Mouse (Mus musculus) midbrain, embryonic 15.5 days (tissue): Measurements from ENCODE around the gene Pkd1l1. TPM values are rescaled to one million over a fixed set of nuclear protein-coding genes. Genes with fewer than 3 reads are reported as not detected.

Experiments used
- ATAC-seq: fragments of 200-750 bp; cut with Nextera tagmentation; replicated peaks from 2 replicates; pipeline ENCODE4 v1.8.0; 2017; ENCODE audit warnings: moderate TSS enrichment
- H3K27ac ChIP-seq: fragments of 300-500 bp; sonication (generic); 2 replicates; pipeline ENCODE4 v1.5.1; 2015; ENCODE audit warnings: mild to moderate bottlenecking, inconsistent platforms
- H3K27me3 ChIP-seq: fragments of 300-500 bp; sonication (generic); replicated peaks from 2 replicates; pipeline ENCODE4 v1.6.1; 2015; ENCODE audit warnings: inconsistent platforms
- H3K36me3 ChIP-seq: fragments of 300-500 bp; sonication (generic); replicated peaks from 2 replicates; pipeline ENCODE4 v1.6.1; 2015; ENCODE audit warnings: inconsistent platforms
- H3K4me1 ChIP-seq: fragments of 300-500 bp; sonication (generic); 2 replicates; pipeline ENCODE4 v1.6.1; 2015; ENCODE audit warnings: inconsistent platforms
- H3K4me2 ChIP-seq: fragments of 300-500 bp; sonication (generic); 2 replicates; pipeline ENCODE4 v1.6.1; 2015; ENCODE audit warnings: inconsistent platforms, mild to moderate bottlenecking, moderate library complexity
- H3K4me3 ChIP-seq: fragments of 300-500 bp; sonication (generic); 2 replicates; pipeline ENCODE4 v1.5.1; 2015; ENCODE audit warnings: mild to moderate bottlenecking, inconsistent platforms
- H3K9ac ChIP-seq: fragments of 300-500 bp; sonication (generic); 2 replicates; pipeline ENCODE4 v1.6.1; 2015; ENCODE audit warnings: mild to moderate bottlenecking, inconsistent platforms
- H3K9me3 ChIP-seq: fragments of 300-500 bp; sonication (generic); 2 replicates; pipeline ENCODE4 v1.6.1; 2016; ENCODE audit warnings: inconsistent platforms
- WGBS: fragments of 180-500 bp; shearing (Covaris S2); methylation state at CpG from one replicate; pipeline ENCODE4 v1.1.7; 2015; ENCODE audit warnings: mixed read lengths; 5-methylcytosine and 5-hydroxymethylcytosine counted together
- polyA plus RNA-seq: library from polyadenylated mRNA; unstranded; fragments of >200 nt; fragmentation: Nextera tagmentation; extraction: Ambion mirVana; gene quantifications from 2 replicates; pipeline ENCODE4 v1.2.1, GENCODE M21; 2015

The Pkd1l1 gene
- polyA plus RNA-seq, 1 experiment from 2014 or later, result 0.27 TPM

DNA sequence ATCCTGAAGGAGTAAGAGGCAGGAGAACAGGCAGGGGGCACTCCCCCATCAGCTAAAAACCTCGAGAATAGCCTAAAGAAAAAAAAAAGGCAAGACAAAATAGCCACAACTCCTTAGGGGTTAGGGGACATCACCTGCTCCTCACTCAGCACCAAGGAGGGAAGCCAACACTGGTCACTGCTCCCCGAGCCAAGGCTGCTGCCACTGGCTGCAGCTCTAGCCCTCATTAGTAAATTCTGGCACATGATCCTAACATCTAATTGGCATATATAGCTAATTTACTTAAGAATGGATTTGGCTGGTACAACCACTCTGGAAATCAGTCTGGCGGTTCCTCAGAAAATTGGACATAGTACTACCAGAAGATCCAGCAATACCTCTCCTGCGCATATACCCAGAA is 166.1 kb downstream of the Pkd1l1 start:
- no peaks in the 10 kb centered on the region for H3K36me3 ChIP-seq
- no peak for ATAC-seq
- no peak overlapping the region for H3K4me2 ChIP-seq
- WGBS, result 73% methylated on average over 4 of the region's 4 CpGs
- H3K9me3 ChIP-seq, result no peaks in the 10 kb centered on the region
- H3K4me3 ChIP-seq, result no peak overlapping the region
- no peak overlapping the region for H3K27ac ChIP-seq
- H3K9ac ChIP-seq, result no peak overlapping the region
- H3K27me3 ChIP-seq, result no peaks in the 10 kb centered on the region
- no peaks in the 10 kb centered on the region for H3K4me1 ChIP-seq

DNA sequence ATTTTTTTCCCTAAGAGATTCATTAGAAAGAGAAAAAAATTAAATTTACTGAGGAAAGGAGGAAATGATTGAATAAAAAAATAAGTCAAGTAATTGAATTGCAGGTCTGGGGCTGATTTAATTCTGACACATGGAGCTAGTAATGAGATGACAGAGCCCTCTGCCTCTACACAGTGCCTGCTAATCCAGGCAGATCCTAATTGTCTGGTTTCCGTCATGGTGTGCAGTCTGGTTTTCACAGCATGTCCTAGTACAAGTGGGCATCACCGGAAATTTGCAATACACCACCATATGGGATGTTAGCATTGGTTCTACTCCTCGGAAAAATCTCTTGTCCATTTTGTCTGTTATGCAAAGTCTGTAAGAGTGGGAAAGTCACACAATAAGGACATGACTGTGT is 168.9 kb downstream of the Pkd1l1 start:
- WGBS, result 78% methylated on average over 3 of the region's 3 CpGs
- 0 out of 2 replicates have a peak, but pooled peaks have one; percentile 48 for ATAC-seq
- Histone ChIP-seq H3K9me3 (no peaks in the 10 kb centered on the region), H3K4me2 (no peak overlapping the region), H3K4me1 (no peaks in the 10 kb centered on the region), H3K27ac (no peak overlapping the region), H3K36me3 (no peaks in the 10 kb centered on the region), H3K4me3 (no peak overlapping the region), H3K27me3 (no peaks in the 10 kb centered on the region), H3K9ac (no peak overlapping the region)

DNA sequence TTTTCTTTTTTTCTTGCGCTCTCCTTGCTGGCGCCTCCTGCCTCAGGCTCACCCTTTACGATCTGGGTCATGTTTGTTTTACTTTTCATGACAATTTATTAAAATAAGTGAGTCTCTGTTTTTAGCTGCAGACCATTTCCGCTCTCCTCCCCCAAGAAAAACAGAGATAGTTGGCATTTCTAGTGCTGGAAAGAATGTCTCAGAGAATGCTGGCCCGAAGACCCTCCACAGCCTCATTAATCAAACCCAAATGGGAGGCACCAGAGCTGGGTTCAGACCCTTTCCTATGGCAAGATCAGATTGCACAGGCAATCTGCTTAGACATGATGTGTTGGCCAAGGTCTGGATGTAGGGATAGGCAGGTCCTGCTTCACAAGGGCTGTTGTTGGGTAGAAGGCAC is 175.6 kb downstream of the Pkd1l1 start:
- no peaks in the 10 kb centered on the region for H3K36me3 ChIP-seq
- H3K4me1 ChIP-seq, result no peaks in the 10 kb centered on the region
- no peak overlapping the region for H3K9ac ChIP-seq
- H3K4me3 ChIP-seq, result no peak overlapping the region
- ATAC-seq, result no peak
- H3K27ac ChIP-seq, result no peak overlapping the region
- H3K27me3 ChIP-seq, result no peaks in the 10 kb centered on the region
- 83% methylated on average over 5 of the region's 5 CpGs for WGBS
- no peak overlapping the region for H3K4me2 ChIP-seq
- no peaks in the 10 kb centered on the region for H3K9me3 ChIP-seq

DNA sequence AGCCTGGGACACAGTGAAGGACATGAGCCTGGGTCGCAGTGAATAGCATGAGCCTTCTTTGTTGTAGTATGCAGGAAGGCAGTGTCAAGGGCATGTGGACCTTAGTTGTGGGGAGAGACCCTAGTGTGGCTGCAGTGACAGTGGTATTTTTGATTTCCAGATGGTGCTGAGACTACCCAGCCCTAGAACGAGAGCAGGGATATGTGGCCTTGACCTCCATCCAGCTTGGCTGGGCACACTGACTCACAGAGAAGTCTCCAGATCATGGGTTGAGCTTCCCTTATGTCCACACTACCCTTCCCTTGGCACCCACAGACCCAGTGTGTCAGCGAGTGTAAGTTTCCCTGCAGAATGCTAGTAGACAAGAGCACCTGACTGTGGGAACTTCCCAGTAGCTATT is 178.0 kb downstream of the Pkd1l1 start:
- H3K4me1 ChIP-seq, result no peaks in the 10 kb centered on the region
- no peaks in the 10 kb centered on the region for H3K27me3 ChIP-seq
- ATAC-seq, result no peak
- H3K27ac ChIP-seq, result no peak overlapping the region
- no peaks in the 10 kb centered on the region for H3K9me3 ChIP-seq
- H3K9ac ChIP-seq, result no peak overlapping the region
- H3K4me2 ChIP-seq, result no peak overlapping the region
- no peaks in the 10 kb centered on the region for H3K36me3 ChIP-seq
- 95% methylated on average over 3 of the region's 3 CpGs for WGBS
- H3K4me3 ChIP-seq, result no peak overlapping the region

DNA sequence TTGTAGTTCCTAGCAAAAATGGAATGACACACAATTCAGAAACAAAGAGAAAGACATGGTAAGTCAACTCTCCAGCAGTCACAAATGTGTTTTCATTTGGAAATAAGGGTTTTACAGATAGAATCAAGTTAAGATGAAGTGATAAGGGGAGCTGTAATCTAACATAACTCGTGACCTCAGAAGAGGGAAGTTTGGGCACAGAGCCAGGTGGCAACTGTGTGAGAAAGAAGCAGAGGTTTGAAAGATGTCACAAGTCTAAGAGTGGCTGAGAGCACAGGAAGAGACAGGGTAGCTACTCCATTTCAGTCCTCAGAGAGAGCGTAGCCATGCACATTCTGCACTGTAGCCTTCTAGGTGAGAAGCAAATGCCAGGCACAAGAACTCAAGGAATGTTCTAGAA is 180.9 kb downstream of the Pkd1l1 start:
- 81% methylated on average over 2 of the region's 2 CpGs for WGBS
- Histone ChIP-seq H3K4me3 (no peak overlapping the region), H3K4me2 (no peak overlapping the region), H3K4me1 (no peaks in the 10 kb centered on the region), H3K36me3 (no peaks in the 10 kb centered on the region), H3K9me3 (no peaks in the 10 kb centered on the region), H3K9ac (no peak overlapping the region), H3K27ac (no peak overlapping the region), H3K27me3 (no peaks in the 10 kb centered on the region)
- ATAC-seq, result no peak

DNA sequence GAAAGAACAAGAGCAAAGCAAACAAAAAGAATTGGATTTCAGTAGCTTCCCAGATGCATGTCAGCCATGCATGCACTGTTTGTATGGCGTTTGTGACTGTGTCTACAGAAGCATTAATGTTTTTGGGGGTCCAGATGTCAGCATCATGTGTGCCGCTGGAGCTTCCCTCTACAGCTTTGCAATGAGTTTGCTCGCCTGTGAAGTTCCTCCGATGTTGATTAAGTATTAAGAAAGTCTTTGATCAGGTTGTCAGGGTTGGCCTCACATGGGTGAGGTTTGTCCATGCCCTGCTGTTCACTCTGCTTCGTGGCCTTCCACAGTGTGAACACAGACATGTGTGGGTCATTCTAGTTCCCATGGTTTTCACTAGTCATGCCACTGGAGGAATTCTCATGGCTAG is 183.9 kb downstream of the Pkd1l1 start:
- H3K27me3 ChIP-seq, result no peaks in the 10 kb centered on the region
- no peak overlapping the region for H3K9ac ChIP-seq
- H3K4me2 ChIP-seq, result no peak overlapping the region
- no peak overlapping the region for H3K27ac ChIP-seq
- H3K36me3 ChIP-seq, result no peaks in the 10 kb centered on the region
- H3K9me3 ChIP-seq, result no peaks in the 10 kb centered on the region
- no peaks in the 10 kb centered on the region for H3K4me1 ChIP-seq
- ATAC-seq, result no peak
- no peak overlapping the region for H3K4me3 ChIP-seq
- 74% methylated on average over 5 of the region's 5 CpGs for WGBS

DNA sequence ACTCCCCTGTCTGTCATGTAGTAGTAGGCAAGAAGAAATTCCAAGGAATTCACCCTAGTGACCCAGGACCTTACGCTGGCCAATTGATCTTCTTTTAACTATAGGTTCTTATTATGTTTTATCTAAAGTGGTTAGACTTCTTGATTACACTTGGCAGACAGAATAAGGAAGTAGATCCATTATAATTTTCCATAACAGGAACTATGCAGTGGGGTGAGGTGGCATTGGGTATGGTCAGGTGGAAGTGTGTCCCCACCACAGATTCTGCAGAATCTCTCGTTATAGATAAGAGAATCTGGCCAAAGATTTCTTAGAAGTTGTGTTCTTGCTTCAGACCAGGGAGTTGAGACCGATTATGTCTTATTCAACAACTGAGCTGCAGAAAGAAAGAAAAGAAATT is 185.5 kb downstream of the Pkd1l1 start:
- no peak for ATAC-seq
- H3K4me1 ChIP-seq, result no peaks in the 10 kb centered on the region
- no peak overlapping the region for H3K4me3 ChIP-seq
- 89% methylated on average over 3 of the region's 3 CpGs for WGBS
- H3K36me3 ChIP-seq, result no peaks in the 10 kb centered on the region
- no peaks in the 10 kb centered on the region for H3K27me3 ChIP-seq
- no peak overlapping the region for H3K9ac ChIP-seq
- H3K4me2 ChIP-seq, result no peak overlapping the region
- H3K27ac ChIP-seq, result no peak overlapping the region
- no peaks in the 10 kb centered on the region for H3K9me3 ChIP-seq

DNA sequence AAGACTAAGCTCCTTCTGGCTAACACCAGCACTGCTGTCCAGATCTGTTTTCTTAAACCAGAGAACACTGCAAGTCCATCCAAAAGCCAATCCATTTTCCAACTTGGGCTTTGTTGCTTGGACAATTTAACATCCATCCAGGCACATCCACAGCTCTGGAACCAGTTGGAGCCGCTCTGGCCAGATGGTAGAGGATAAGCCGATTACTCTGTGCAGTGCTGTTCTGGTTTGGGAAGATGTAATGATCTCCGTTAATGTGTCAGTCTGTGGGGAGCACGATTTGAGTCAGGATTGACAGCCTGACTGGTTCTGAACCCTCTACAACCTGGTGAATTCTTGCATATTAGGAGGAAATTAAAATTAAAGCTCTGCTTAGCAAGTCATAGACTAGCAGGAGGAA is 188.7 kb downstream of the Pkd1l1 start:
- H3K9ac ChIP-seq, result no peak overlapping the region
- no peaks in the 10 kb centered on the region for H3K36me3 ChIP-seq
- 82% methylated on average over 4 of the region's 4 CpGs for WGBS
- H3K4me1 ChIP-seq, result no peaks in the 10 kb centered on the region
- H3K9me3 ChIP-seq, result no peaks in the 10 kb centered on the region
- H3K4me3 ChIP-seq, result no peak overlapping the region
- H3K27ac ChIP-seq, result no peak overlapping the region
- no peak for ATAC-seq
- no peak overlapping the region for H3K4me2 ChIP-seq
- H3K27me3 ChIP-seq, result no peaks in the 10 kb centered on the region

DNA sequence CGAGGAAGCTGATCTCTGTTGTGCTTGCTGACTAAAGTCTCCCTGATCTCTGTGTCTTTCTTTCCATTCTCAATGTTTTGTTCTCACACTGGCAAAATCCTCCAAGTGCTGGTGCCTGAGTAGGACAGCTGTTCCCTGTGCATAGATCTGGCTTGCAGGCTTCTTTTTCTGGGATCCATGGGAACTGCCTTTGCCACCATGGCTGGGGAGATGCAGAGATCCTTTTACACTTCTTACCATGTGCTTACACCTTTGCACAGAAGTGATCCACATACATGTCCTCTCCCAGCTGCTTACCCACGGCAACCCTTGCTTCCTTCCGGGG is 191.0 kb downstream of the Pkd1l1 start:
- H3K9me3 ChIP-seq, result no peaks in the 10 kb centered on the region
- ATAC-seq, result no peak
- H3K27ac ChIP-seq, result no peak overlapping the region
- no peaks in the 10 kb centered on the region for H3K36me3 ChIP-seq
- no peak overlapping the region for H3K4me3 ChIP-seq
- no peak overlapping the region for H3K9ac ChIP-seq
- no peaks in the 10 kb centered on the region for H3K27me3 ChIP-seq
- 75% methylated on average over 3 of the region's 3 CpGs for WGBS
- H3K4me1 ChIP-seq, result no peaks in the 10 kb centered on the region
- no peak overlapping the region for H3K4me2 ChIP-seq

DNA sequence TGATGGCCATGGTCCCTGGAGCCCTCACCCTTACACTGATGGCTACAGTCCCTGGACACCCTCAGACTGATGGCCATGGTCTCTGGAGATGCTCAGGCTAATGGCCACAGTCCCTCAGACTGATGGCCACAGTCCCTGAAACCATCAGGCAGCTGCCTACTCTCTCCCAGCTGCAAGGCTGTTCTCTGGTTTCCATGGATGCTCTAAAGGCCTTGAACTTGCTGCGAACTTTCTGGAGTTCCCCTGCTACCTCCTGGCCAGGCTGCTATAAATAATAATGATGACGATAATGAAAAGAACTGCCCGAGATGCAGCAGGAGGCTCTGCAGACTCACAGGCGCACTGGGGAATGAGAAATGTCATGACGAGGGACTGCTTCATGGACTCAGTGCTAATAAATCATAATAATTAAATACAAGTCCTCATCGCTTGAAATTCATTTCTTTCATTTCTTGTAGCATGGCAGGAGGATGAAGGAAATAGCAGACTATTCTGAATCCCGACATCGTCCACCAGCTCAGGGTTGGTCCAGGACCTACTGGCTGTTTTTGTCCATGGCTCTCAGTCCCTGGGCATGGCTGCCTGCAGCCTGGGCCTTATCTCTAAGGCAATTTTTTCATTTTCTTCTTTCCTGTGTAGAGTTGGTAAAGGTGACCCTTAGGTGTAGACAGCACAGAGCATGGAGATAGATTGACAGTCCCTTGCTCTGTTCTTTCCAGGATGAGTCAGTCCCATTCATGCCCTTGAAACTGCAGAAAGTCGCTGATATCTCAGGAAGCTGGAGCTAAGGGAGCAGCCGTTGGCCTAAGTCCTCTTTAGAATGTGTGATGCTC is 191.5 kb downstream of the Pkd1l1 start:
- Histone ChIP-seq H3K4me3 (no peak overlapping the region), H3K4me1 (no peaks in the 10 kb centered on the region), H3K4me2 (no peak overlapping the region), H3K36me3 (no peaks in the 10 kb centered on the region), H3K9ac (no peak overlapping the region), H3K27ac (no peak overlapping the region), H3K27me3 (no peaks in the 10 kb centered on the region), H3K9me3 (no peaks in the 10 kb centered on the region)
- ATAC-seq, result no peak
- WGBS, result 81% methylated on average over 10 of the region's 10 CpGs

DNA sequence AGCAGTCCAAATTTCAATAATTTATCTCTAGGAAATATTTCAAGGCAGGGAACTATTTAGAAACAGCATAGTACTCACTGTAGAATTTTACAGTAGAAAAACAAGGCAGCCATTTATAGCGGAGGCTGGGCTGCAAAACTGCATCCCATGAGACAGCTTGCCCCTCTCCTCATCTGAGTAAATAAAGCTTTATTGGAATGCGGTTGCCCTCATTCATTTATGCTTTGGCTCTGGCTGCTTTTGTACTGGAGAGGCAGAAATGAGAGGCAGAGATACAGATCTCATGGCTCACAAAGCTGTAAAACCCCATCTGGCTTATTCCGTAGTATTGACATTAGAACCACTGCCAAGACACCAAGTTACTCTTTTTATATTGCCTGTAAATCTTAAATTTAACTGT is 193.6 kb downstream of the Pkd1l1 start:
- H3K9me3 ChIP-seq, result no peaks in the 10 kb centered on the region
- no peak for ATAC-seq
- H3K4me3 ChIP-seq, result no peak overlapping the region

More for the DNA sequence above, 193.6 kb downstream of the Pkd1l1 start:
- Histone ChIP-seq H3K36me3 (no peaks in the 10 kb centered on the region), H3K9ac (no peak overlapping the region), H3K27me3 (no peaks in the 10 kb centered on the region), H3K4me1 (no peaks in the 10 kb centered on the region), H3K4me2 (no peak overlapping the region), H3K27ac (no peak overlapping the region)
- 62% methylated on average over 3 of the region's 3 CpGs for WGBS
